Mouse (Mus musculus) Patski (cell line): ENCODE results near the gene 1700022I11Rik. TPM values are rescaled to one million over a fixed set of nuclear protein-coding genes. Genes with fewer than 3 reads are reported as not detected.

Experiments used
- ATAC-seq: fragments of 100-300 bp; one replicate; pipeline ENCODE4 v1.8.0; 2021
- CTCF ChIA-PET: fragments of 350-600 bp; sonication (Branson Sonifier 250); formaldehyde crosslinking; loops from one replicate; lab custom pipeline; 2022; ENCODE audit warnings: inconsistent platforms; lab: Charles Lee
- POLR2A ChIA-PET: fragments of 350-600 bp; sonication (Branson Sonifier 250); formaldehyde crosslinking; loops from one replicate; lab custom pipeline; 2022; ENCODE audit warnings: antibody characterized with exemption, inconsistent platforms; lab: Charles Lee
- DNase-seq: peaks from one replicate; pipeline ENCODE4 v3.0.0-alpha.2; 2011; ENCODE audit warnings: low read depth, low spot score
- H3K27me3 ChIP-seq: fragments of 371-371 bp; one replicate; pipeline ENCODE4 v1.5.1; 2021
- CTCF ChIP-seq: fragments of 100-300 bp; IDR thresholded peaks from one replicate; pipeline ENCODE4 v1.5.1; 2021
- in situ Hi-C: fragments of 300-500 bp; cut with MboI; formaldehyde crosslinking; loops from 3 replicates; pipeline ENCODE4 v1.11.1; 2018; ENCODE audit warnings: low pct_unique_long_range_greater_than_20kb, mixed read lengths
- polyA plus RNA-seq: library from polyadenylated mRNA; unstranded; gene quantifications from one replicate; pipeline ENCODE4 v1.2.3, GENCODE M21; 2021

The 1700022I11Rik gene
- polyA plus RNA-seq, 1 experiment from 2014 or later, result not detected

- in situ Hi-C loops, result no loop called here
- ATAC-seq, result no peak
- ChIA-PET POLR2A (no interaction called here), CTCF (no interaction called here)
- H3K27me3 ChIP-seq, result no peaks in the 10 kb centered on the region
- no peak for TF ChIP-seq CTCF
- DNase-seq, result no peak
These were observed 51.5 kb downstream of the 1700022I11Rik start for GRCm38 (mm10) chr4:43020876-43021275.

GRCm38 (mm10) chr4:43021341-43021740 lies 51.9 kb downstream of the 1700022I11Rik start:
- no peak for TF ChIP-seq CTCF
- no peaks in the 10 kb centered on the region for H3K27me3 ChIP-seq
- in situ Hi-C loops, result no loop called here
- DNase-seq (no peak), ATAC-seq (no peak)
- CTCF ChIA-PET, result no interaction called here
- POLR2A ChIA-PET, result no interaction called here

- no peaks in the 10 kb centered on the region for H3K27me3 ChIP-seq
- ChIA-PET CTCF (interaction anchor here (1.3 to 1.9 kb wide), 5 partner anchors 9 to 27 kb away, joined by 4 to 12 read pairs (median 6); no protein-coding TSS in a partner anchor), POLR2A (interaction anchor here (0.6 kb wide), 1 partner anchor 14 kb away, joined by 4 read pairs; no protein-coding TSS in a partner anchor)
- DNase-seq (no peak), ATAC-seq (no peak)
- TF ChIP-seq CTCF, result no peak
- in situ Hi-C loops, result no loop called here
These were observed 55.3 kb downstream of the 1700022I11Rik start for GRCm38 (mm10) chr4:43024673-43025072.

DNA sequence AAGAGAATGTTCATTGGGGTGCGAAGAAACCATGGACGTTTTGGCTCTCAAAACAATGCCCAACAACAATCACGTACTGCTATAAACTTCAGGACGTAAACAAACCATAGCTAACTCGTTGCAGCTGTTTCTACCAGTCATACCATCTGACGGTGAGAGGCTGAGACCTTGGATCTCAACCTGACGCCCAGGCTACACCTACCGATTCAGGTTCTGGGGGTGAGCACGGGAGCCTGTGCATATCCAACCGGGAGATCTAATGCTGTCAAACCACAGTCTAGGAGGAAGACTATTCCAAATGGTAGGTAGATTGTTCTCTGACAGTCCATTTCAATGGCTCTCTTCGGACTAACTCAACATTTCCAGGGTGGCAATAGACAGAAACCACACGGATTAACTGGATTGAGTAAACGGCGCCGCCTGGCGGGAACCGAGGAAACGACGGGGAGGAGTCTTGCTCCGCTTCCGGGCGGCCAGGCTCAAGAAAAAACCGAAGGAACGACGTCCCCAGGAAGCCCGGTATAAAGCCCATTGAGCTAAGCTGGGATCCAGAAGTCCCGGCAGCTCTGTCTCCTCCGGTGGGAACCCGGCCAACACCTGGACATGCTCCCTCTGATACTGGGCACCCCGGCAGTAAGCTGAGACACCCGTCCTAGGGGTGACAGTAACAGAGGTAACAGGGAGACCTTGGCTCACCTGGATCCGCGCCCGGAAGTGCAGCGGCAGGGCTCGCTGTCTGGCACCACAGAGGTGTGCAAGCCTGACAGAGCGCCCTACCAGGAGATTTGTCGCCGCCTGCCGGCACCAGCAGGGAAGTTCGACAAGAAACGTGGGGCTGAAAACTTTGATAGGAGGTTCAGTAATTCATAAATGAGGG lies 55.9 kb downstream of the 1700022I11Rik start, which contains the start of gene Pigo:
Pigo (minus strand) TSS at position 736 of the 877 bp plus-strand sequence.
- ATAC-seq (peak; percentile 82), DNase-seq (peak; percentile 81)
- no peaks in the 10 kb centered on the region for H3K27me3 ChIP-seq
- ChIA-PET POLR2A (interaction anchor here (0.7 to 1.1 kb wide), 2 partner anchors 13 to 24 kb away, joined by 3 to 4 read pairs; no protein-coding TSS in a partner anchor), CTCF (interaction anchor here (0.7 to 1.9 kb wide), 8 partner anchors 9 to 28 kb away, joined by 3 to 12 read pairs (median 4); partner anchors contain the start of gene Vcp)
- no peak for TF ChIP-seq CTCF
- in situ Hi-C loops, result no loop called here

DNA sequence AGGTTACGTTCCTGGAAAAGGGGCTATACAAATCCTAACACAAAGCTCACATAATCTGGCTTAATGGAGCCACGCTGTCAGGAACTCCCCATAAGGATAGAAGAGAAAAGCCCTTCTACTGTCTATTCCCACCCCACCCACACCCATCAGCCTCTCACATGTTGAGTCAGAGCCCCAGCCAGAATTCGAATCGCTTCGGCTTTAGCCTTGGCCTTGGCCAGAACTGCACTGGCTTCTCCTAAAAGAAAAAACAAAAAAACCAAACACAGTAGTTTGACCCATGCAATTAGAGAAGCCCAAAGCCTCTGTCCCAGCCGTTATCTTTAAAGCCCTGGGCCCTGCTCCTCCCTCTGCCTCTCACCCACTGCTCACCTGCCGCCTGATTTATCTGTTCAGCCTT lies 59.7 kb downstream of the 1700022I11Rik start:
- ChIA-PET CTCF (no interaction called here), POLR2A (interaction anchor here (0.6 kb wide), 1 partner anchor 10 kb away, joined by 4 read pairs; no protein-coding TSS in a partner anchor)
- H3K27me3 ChIP-seq, result no peaks in the 10 kb centered on the region
- no peak for TF ChIP-seq CTCF
- DNase-seq (no peak), ATAC-seq (no peak)
- in situ Hi-C loops, result no loop called here

DNA sequence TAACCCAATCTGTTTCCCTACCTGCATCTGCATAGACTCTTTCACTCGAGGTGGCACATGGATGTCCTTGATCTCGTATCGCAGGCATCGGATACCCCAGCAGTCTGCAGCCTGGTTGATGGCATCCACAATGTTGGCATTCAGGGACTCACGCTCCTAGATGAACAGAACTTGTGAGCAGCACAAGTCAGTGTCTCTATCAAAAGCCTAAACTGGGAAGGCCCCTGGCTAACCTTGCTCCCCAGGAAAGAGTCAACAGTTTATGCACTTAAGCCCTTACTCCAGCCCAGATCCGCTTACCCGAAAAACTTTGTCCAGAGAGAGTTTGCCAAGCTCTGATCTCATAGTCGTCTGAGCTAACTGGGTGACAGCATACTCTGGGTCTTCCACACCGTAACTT lies 60.3 kb downstream of the 1700022I11Rik start:
- ChIA-PET CTCF (no interaction called here), POLR2A (interaction anchor here (0.6 kb wide), 1 partner anchor 10 kb away, joined by 4 read pairs; no protein-coding TSS in a partner anchor)
- ATAC-seq, result no peak
- no peak for DNase-seq
- TF ChIP-seq CTCF, result no peak
- in situ Hi-C loops, result no loop called here
- H3K27me3 ChIP-seq, result no peaks in the 10 kb centered on the region

GRCm38 (mm10) chr4:43030352-43030751 lies 60.9 kb downstream of the 1700022I11Rik start:
- no peak for DNase-seq
- CTCF ChIA-PET, result no interaction called here
- in situ Hi-C loops, result no loop called here
- no peak for ATAC-seq
- POLR2A ChIA-PET, result interaction anchor here (1.0 kb wide), 1 partner anchor 10 kb away, joined by 3 read pairs; no protein-coding TSS in a partner anchor
- no peak for TF ChIP-seq CTCF
- no peaks in the 10 kb centered on the region for H3K27me3 ChIP-seq

- DNase-seq, result no peak
- H3K27me3 ChIP-seq, result no peaks in the 10 kb centered on the region
- ATAC-seq, result peak; percentile 31
- ChIA-PET POLR2A (interaction anchor here (1.0 kb wide), 2 partner anchors 10 to 20 kb away, joined by 3 to 6 read pairs; no protein-coding TSS in a partner anchor), CTCF (no interaction called here)
- in situ Hi-C loops, result no loop called here
- no peak for TF ChIP-seq CTCF
These were observed 61.4 kb downstream of the 1700022I11Rik start for GRCm38 (mm10) chr4:43030780-43031230.

- POLR2A ChIA-PET, result interaction anchor here (1.0 kb wide), 3 partner anchors 9 to 21 kb away, joined by 3 to 6 read pairs (median 3); no protein-coding TSS in a partner anchor
- DNase-seq (no peak), ATAC-seq (peak; percentile 74)
- in situ Hi-C loops, result no loop called here
- no peak for TF ChIP-seq CTCF
- CTCF ChIA-PET, result interaction anchor here (1.0 kb wide), 1 partner anchor 16 kb away, joined by 3 read pairs; no protein-coding TSS in a partner anchor
- no peaks in the 10 kb centered on the region for H3K27me3 ChIP-seq
These were observed 62.0 kb downstream of the 1700022I11Rik start, which contains the start of gene Stoml2 for GRCm38 (mm10) chr4:43031237-43031995. Stoml2 (minus strand) TSS chr4:43031710.

DNA sequence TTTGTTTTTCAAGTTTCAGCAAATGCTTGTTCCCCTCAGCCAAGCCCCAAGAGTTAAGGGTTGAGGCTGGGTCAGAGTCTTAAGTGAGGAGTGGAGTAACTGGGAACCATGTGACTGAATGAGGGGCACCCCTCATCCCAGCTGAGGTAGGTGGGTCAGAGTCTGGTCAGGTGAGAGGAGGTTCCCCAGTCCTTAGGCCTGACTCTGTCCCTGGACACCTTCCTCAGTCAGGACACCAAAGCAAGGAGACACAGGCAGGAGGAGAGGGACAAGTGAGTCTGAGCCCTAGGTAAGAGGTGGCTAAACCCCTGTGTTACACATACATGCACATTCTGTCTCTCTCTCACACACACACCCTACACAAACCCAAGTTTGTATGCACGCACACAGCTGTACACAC lies 63.1 kb downstream of the 1700022I11Rik start:
- POLR2A ChIA-PET, result no interaction called here
- CTCF ChIA-PET, result no interaction called here
- TF ChIP-seq CTCF, result no peak
- no peak for ATAC-seq
- DNase-seq, result no peak
- in situ Hi-C loops, result no loop called here
- no peaks in the 10 kb centered on the region for H3K27me3 ChIP-seq

Other genes with a start within 250 kb of the 1700022I11Rik start
- not detected for gene 4930578G10Rik, start 234.1 kb upstream of the 1700022I11Rik start, polyA plus RNA-seq
- gene Ccl19, start 213.0 kb upstream of the 1700022I11Rik start, polyA plus RNA-seq, result not detected
- not detected for gene Ccl21a, start 195.6 kb upstream of the 1700022I11Rik start, polyA plus RNA-seq
- gene Fam205a1, start 115.7 kb upstream of the 1700022I11Rik start, polyA plus RNA-seq, result not detected
- gene Gm12394, start 112.8 kb upstream of the 1700022I11Rik start, polyA plus RNA-seq, result not detected
- not detected for gene Fam205c, start 95.4 kb upstream of the 1700022I11Rik start, polyA plus RNA-seq
- gene Phf24, start 52.9 kb upstream of the 1700022I11Rik start, polyA plus RNA-seq, result not detected
- gene Dnajb5, start 19.8 kb upstream of the 1700022I11Rik start, polyA plus RNA-seq, result 8.5 TPM
- gene Vcp, start 30.9 kb downstream of the 1700022I11Rik start, polyA plus RNA-seq, result 283 TPM
- 8.1 TPM for gene Fancg, start 40.9 kb downstream of the 1700022I11Rik start, polyA plus RNA-seq
- 11.3 TPM for gene Pigo, start 56.2 kb downstream of the 1700022I11Rik start, polyA plus RNA-seq
- gene Stoml2, start 62.1 kb downstream of the 1700022I11Rik start, polyA plus RNA-seq, result 134 TPM
- 25.1 TPM for gene Fam214b, start 76.6 kb downstream of the 1700022I11Rik start, polyA plus RNA-seq
- 8.2 TPM for gene Unc13b, start 89.3 kb downstream of the 1700022I11Rik start, polyA plus RNA-seq